Mouse (Mus musculus) thymus, adult 2 months (tissue): ENCODE data around the gene Tfb1m.

Experiments
- CTCF ChIP-seq: fragments of 200-500 bp; IDR thresholded peaks from 2 replicates; pipeline ENCODE4 v1.5.1; 2012; ENCODE audit warnings: mild to moderate bottlenecking, control low read depth, low read length, moderate library complexity, borderline replicate concordance; ENCODE audit not compliant: control insufficient read depth, poor library complexity, insufficient read depth; ENCODE audit errors: extremely low read depth
- POLR2A ChIP-seq: fragments of 200-500 bp; IDR thresholded peaks from 2 replicates; pipeline ENCODE4 v1.6.1; 2012; ENCODE audit warnings: mild to moderate bottlenecking, low read length, control low read depth, moderate library complexity; ENCODE audit not compliant: control insufficient read depth, poor library complexity, insufficient read depth; ENCODE audit errors: extremely low read depth

DNA sequence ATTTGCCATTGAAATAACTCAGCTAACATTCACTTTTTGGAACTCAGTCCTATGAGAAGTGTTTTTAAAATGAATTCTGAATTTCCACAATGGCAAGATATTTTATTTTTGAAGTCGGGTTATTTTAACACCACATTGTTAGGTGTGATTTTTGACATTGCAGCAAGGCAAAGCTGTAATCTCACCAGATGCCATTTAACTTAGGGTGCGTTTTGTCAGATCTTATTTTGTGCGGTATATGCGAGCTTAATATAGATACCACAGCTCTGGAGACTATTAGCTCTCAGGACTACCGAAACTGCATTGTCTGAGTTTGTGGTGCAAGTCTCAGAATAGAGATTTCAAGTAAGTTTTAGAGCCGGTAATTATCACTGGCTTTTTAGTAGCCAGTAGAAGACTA lies 57.5 kb downstream of the Tfb1m start:
- TF ChIP-seq CTCF (no peak), POLR2A (no peak)
